Mouse (Mus musculus) hindbrain, embryonic 11.5 days (tissue): ENCODE measurements around the gene Odf2. TPM values are rescaled to one million over a fixed set of nuclear protein-coding genes. Genes with fewer than 3 reads are reported as not detected.

ENCODE experiments used
- ATAC-seq: fragments of 200-750 bp; cut with Nextera tagmentation; 2 replicates; pipeline ENCODE4 v1.8.0; 2017; ENCODE audit warnings: mild to moderate bottlenecking, moderate TSS enrichment, moderate library complexity; ENCODE audit not compliant: low FRiP score
- DNase-seq: peaks from one replicate; pipeline ENCODE4 v3.0.0-alpha.2; 2015; ENCODE audit warnings: low spot score
- H3K27ac ChIP-seq: fragments of 300-500 bp; sonication (generic); 2 replicates; pipeline ENCODE4 v1.5.1; 2014; ENCODE audit warnings: mild to moderate bottlenecking, low read depth, low read length
- H3K27me3 ChIP-seq: fragments of 300-500 bp; sonication (generic); 2 replicates; pipeline ENCODE4 v1.6.1; 2014; ENCODE audit warnings: mild to moderate bottlenecking, low read length, moderate library complexity, mixed read lengths; ENCODE audit not compliant: control insufficient read depth, insufficient read depth
- H3K36me3 ChIP-seq: fragments of 300-500 bp; sonication (generic); 2 replicates; pipeline ENCODE4 v1.6.1; 2014; ENCODE audit warnings: mild to moderate bottlenecking, low read length, moderate library complexity, mixed read lengths; ENCODE audit not compliant: control insufficient read depth, insufficient read depth
- H3K4me1 ChIP-seq: fragments of 300-500 bp; sonication (generic); replicated peaks from 2 replicates; pipeline ENCODE4 v1.6.1; 2014; ENCODE audit warnings: low read length, mixed read lengths; ENCODE audit not compliant: control insufficient read depth, insufficient read depth
- H3K4me2 ChIP-seq: fragments of 300-500 bp; sonication (generic); replicated peaks from 2 replicates; pipeline ENCODE4 v1.6.1; 2014; ENCODE audit warnings: mild to moderate bottlenecking, low read depth, low read length
- H3K4me3 ChIP-seq: fragments of 300-500 bp; sonication (generic); 2 replicates; pipeline ENCODE4 v1.5.1; 2014; ENCODE audit warnings: low read depth, low read length
- H3K9ac ChIP-seq: fragments of 300-500 bp; sonication (generic); 2 replicates; pipeline ENCODE4 v1.6.1; 2014; ENCODE audit warnings: low read depth, low read length
- H3K9me3 ChIP-seq: fragments of 300-500 bp; sonication (generic); 2 replicates; pipeline ENCODE4 v1.6.1; 2016; ENCODE audit warnings: low read length; ENCODE audit not compliant: control insufficient read depth
- WGBS: fragments of 180-500 bp; shearing (Covaris S2); extraction: QIAGEN DNeasy Blood & Tissue Kit; methylation state at CpG from one replicate; pipeline ENCODE4 v1.1.7; 2014; 5-methylcytosine and 5-hydroxymethylcytosine counted together
- polyA plus RNA-seq: library from polyadenylated mRNA; unstranded; fragments of >200 nt; fragmentation: Nextera tagmentation; extraction: Ambion mirVana; gene quantifications from 2 replicates; pipeline ENCODE4 v1.2.1, GENCODE M21; 2014

Gene Odf2
- polyA plus RNA-seq, 1 experiment from 2014 or later = 89.0 TPM

- H3K36me3 ChIP-seq = no peaks in the 10 kb centered on the region
- H3K4me1 ChIP-seq = peaks cover 37% of the 10 kb centered on the region
- no peaks in the 10 kb centered on the region for H3K9me3 ChIP-seq
- ATAC-seq (no peak), DNase-seq (peak; percentile 92)
- no peak overlapping the region for H3K4me3 ChIP-seq
- H3K27me3 ChIP-seq = no peaks in the 10 kb centered on the region
- peak overlapping the region; percentile 37 for H3K9ac ChIP-seq
- H3K27ac ChIP-seq = peak overlapping the region; percentile 97
- 7% methylated on average over 5 of the region's 5 CpGs for WGBS
- no peak overlapping the region for H3K4me2 ChIP-seq
Observed at GRCm38 (mm10) chr2:29858748-29859473, 30.1 kb upstream of the Odf2 start.

GRCm38 (mm10) chr2:29865125-29865524 is 23.9 kb upstream of the Odf2 start:
- 76% methylated on average over 4 of the region's 4 CpGs for WGBS
- Histone ChIP-seq H3K4me1 (peaks cover 4% of the 10 kb centered on the region; the same call in 1 of the 2 replicates), H3K4me3 (no peak overlapping the region), H3K4me2 (no peak overlapping the region), H3K27me3 (no peaks in the 10 kb centered on the region), H3K27ac (no peak overlapping the region), H3K9me3 (no peaks in the 10 kb centered on the region), H3K36me3 (no peaks in the 10 kb centered on the region), H3K9ac (no peak overlapping the region)
- no peak for DNase-seq
- no peak for ATAC-seq

GRCm38 (mm10) chr2:29868949-29869645 is 19.9 kb upstream of the Odf2 start, which contains the start of gene Cercam:
Gene Cercam (plus strand): TSS chr2:29869164.
- Histone ChIP-seq H3K9me3 (no peaks in the 10 kb centered on the region), H3K36me3 (no peaks in the 10 kb centered on the region), H3K27me3 (no peaks in the 10 kb centered on the region), H3K4me3 (peak within 1 kb of the TSS; percentile 48), H3K27ac (peak within 1 kb of the TSS; percentile 70; the same call in 1 of the 2 replicates), H3K4me1 (peaks cover 7% of the 10 kb centered on the region; the same call in 1 of the 2 replicates), H3K4me2 (peak within 1 kb of the TSS; percentile 90), H3K9ac (peak within 1 kb of the TSS; percentile 69)
- DNase-seq (peak; percentile 96), ATAC-seq (peak; percentile 92)
- WGBS = under 1% methylated on average over 38 of the region's 44 CpGs

GRCm38 (mm10) chr2:29869646-29870451 is 19.2 kb upstream of the Odf2 start:
- peaks cover 7% of the 10 kb centered on the region; the same call in 1 of the 2 replicates for H3K4me1 ChIP-seq
- peak overlapping the region; percentile 48 for H3K4me3 ChIP-seq
- DNase-seq (peak; percentile 54), ATAC-seq (peak; percentile 58)
- 1% methylated on average over 17 of the region's 17 CpGs for WGBS
- H3K36me3 ChIP-seq = no peaks in the 10 kb centered on the region
- H3K27ac ChIP-seq = peak overlapping the region; percentile 70; the same call in 1 of the 2 replicates
- no peaks in the 10 kb centered on the region for H3K27me3 ChIP-seq
- H3K4me2 ChIP-seq = peak overlapping the region; percentile 90
- H3K9ac ChIP-seq = peak overlapping the region; percentile 69
- no peaks in the 10 kb centered on the region for H3K9me3 ChIP-seq

- H3K9ac ChIP-seq = 0 out of 2 replicates have a peak overlapping the region, but pooled peaks have one; percentile 2
- 94% methylated on average over 10 of the region's 10 CpGs for WGBS
- no peak for ATAC-seq
Observed at GRCm38 (mm10) chr2:29872581-29873295, 16.3 kb upstream of the Odf2 start.

GRCm38 (mm10) chr2:29873801-29874200 is 15.2 kb upstream of the Odf2 start:
- Histone ChIP-seq H3K27ac (no peak overlapping the region), H3K36me3 (no peaks in the 10 kb centered on the region), H3K9ac (no peak overlapping the region), H3K9me3 (no peaks in the 10 kb centered on the region), H3K4me2 (no peak overlapping the region), H3K27me3 (no peaks in the 10 kb centered on the region), H3K4me3 (no peak overlapping the region), H3K4me1 (peaks cover 7% of the 10 kb centered on the region; the same call in 1 of the 2 replicates)
- no peak for DNase-seq
- WGBS = 93% methylated on average over 4 of the region's 4 CpGs
- ATAC-seq = no peak

More at GRCm38 (mm10) chr2:29872581-29873295, 16.3 kb upstream of the Odf2 start:
- peaks cover 7% of the 10 kb centered on the region; the same call in 1 of the 2 replicates for H3K4me1 ChIP-seq
- H3K9me3 ChIP-seq = no peaks in the 10 kb centered on the region
- H3K27ac ChIP-seq = no peak overlapping the region
- H3K4me3 ChIP-seq = no peak overlapping the region
- no peak overlapping the region for H3K4me2 ChIP-seq
- no peak for DNase-seq
- no peaks in the 10 kb centered on the region for H3K36me3 ChIP-seq
- no peaks in the 10 kb centered on the region for H3K27me3 ChIP-seq

- ATAC-seq = no peak
- Histone ChIP-seq H3K4me3 (no peak overlapping the region), H3K9me3 (no peaks in the 10 kb centered on the region), H3K27ac (no peak overlapping the region), H3K4me1 (no peaks in the 10 kb centered on the region), H3K36me3 (0 out of 2 replicates have a peak, but pooled peaks cover 4% of the 10 kb centered on the region), H3K9ac (no peak overlapping the region), H3K4me2 (no peak overlapping the region), H3K27me3 (no peaks in the 10 kb centered on the region)
- peak; percentile 21 for DNase-seq
- whole genome bisulfite sequencing = 58% methylated on average over 4 of the region's 4 CpGs
Observed at GRCm38 (mm10) chr2:29878061-29878460, 11.0 kb upstream of the Odf2 start.

GRCm38 (mm10) chr2:29879191-29879590 is 9.8 kb upstream of the Odf2 start:
- DNase-seq (no peak), ATAC-seq (no peak)
- Histone ChIP-seq H3K4me2 (no peak overlapping the region), H3K27ac (no peak overlapping the region), H3K27me3 (no peaks in the 10 kb centered on the region), H3K4me3 (no peak overlapping the region), H3K9me3 (no peaks in the 10 kb centered on the region), H3K36me3 (0 out of 2 replicates have a peak, but pooled peaks cover 4% of the 10 kb centered on the region), H3K4me1 (no peaks in the 10 kb centered on the region), H3K9ac (no peak overlapping the region)
- WGBS = 74% methylated on average over 8 of the region's 8 CpGs
